Mouse (Mus musculus) CH12.LX (cell line): ENCODE results near the gene AI464131.

Source experiments
- CTCF ChIP-seq, 2 experiments: IDR thresholded peaks in 1 of 2; conservative IDR thresholded peaks in 1 of 2; 2 replicates each; pipeline ENCODE4 v1.5.1; 2011 to 2012; ENCODE audit warnings: low read depth in 2 of 2, low read length in 2 of 2, improper control_type of control experiment in 1 of 2, inconsistent platforms in 1 of 2, mild to moderate bottlenecking in 1 of 2, moderate library complexity in 1 of 2
- POLR2A ChIP-seq: IDR thresholded peaks from 2 replicates; pipeline ENCODE4 v1.6.1; 2011; ENCODE audit warnings: low read depth, mild to moderate bottlenecking, improper control_type of control experiment, low read length
- POLR2AphosphoS2 ChIP-seq: IDR thresholded peaks from 2 replicates; pipeline ENCODE4 v1.6.1; 2011; ENCODE audit warnings: low read depth, low read length, improper control_type of control experiment
- SIN3A ChIP-seq: IDR thresholded peaks from 2 replicates; pipeline ENCODE4 v1.6.1; 2012; ENCODE audit warnings: low read length, improper control_type of control experiment, inconsistent platforms
- TBP ChIP-seq: conservative IDR thresholded peaks from 2 replicates; pipeline ENCODE4 v1.6.1; 2011; ENCODE audit warnings: low read depth, low read length, improper control_type of control experiment
- TCF12 ChIP-seq: IDR thresholded peaks from 2 replicates; pipeline ENCODE4 v1.6.1; 2014; ENCODE audit warnings: low read depth, mild to moderate bottlenecking, inconsistent platforms, low read length, improper control_type of control experiment
- USF1 ChIP-seq: IDR thresholded peaks from 2 replicates; pipeline ENCODE4 v1.6.1; 2014; ENCODE audit warnings: low read depth, mild to moderate bottlenecking, inconsistent platforms, low read length, improper control_type of control experiment

- TF ChIP-seq CTCF (conservative IDR thresholded peaks at IDR 0.05 in 1 of 2, IDR thresholded peaks at IDR 0.05 in 1 of 2; ENCODE audit: low read depth in 2 of 2, low read length in 2 of 2) (no peak), SIN3A (no peak), TCF12 (no peak), POLR2AphosphoS2 (no peak), TBP (no peak), POLR2A (no peak), USF1 (no peak)
Measured at GRCm38 (mm10) chr4:41520641-41521040, 17.8 kb upstream of the AI464131 start.
